Mouse (Mus musculus) heart, postnatal 0 days (tissue): ENCODE results near the gene Wnt9b.

Source experiments
- CTCF ChIP-seq: IDR thresholded peaks from 2 replicates; pipeline ENCODE4 v1.5.1; 2016; ENCODE audit warnings: antibody characterized with exemption, control low read depth, low read depth
- EP300 ChIP-seq: IDR thresholded peaks from 2 replicates; pipeline ENCODE4 v1.6.1; 2016; ENCODE audit warnings: antibody characterized with exemption, low read depth

DNA sequence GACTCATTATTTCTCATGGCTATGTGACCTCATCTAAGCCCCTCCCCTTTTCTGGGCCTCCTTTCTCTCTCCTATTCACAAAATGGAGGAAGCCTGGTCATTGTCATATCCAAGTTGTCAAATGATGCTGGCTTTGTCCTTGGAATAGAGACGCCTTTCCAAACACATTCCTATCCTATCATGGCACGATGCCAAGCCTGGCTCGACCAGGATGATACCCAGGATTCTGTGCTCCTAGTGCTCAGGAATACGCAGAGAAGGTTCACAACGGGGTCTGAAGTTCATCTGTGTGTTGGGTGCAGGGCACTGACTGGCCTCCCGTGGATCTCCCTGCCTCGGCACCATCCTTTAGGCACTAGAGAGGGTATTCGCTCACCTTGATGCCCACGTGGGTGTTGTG, 18.0 kb downstream of the Wnt9b start:
- TF ChIP-seq CTCF (no peak), EP300 (no peak)
